8 mouse cellular contexts compared by ENCODE assay signal in the genomic region with DNA sequence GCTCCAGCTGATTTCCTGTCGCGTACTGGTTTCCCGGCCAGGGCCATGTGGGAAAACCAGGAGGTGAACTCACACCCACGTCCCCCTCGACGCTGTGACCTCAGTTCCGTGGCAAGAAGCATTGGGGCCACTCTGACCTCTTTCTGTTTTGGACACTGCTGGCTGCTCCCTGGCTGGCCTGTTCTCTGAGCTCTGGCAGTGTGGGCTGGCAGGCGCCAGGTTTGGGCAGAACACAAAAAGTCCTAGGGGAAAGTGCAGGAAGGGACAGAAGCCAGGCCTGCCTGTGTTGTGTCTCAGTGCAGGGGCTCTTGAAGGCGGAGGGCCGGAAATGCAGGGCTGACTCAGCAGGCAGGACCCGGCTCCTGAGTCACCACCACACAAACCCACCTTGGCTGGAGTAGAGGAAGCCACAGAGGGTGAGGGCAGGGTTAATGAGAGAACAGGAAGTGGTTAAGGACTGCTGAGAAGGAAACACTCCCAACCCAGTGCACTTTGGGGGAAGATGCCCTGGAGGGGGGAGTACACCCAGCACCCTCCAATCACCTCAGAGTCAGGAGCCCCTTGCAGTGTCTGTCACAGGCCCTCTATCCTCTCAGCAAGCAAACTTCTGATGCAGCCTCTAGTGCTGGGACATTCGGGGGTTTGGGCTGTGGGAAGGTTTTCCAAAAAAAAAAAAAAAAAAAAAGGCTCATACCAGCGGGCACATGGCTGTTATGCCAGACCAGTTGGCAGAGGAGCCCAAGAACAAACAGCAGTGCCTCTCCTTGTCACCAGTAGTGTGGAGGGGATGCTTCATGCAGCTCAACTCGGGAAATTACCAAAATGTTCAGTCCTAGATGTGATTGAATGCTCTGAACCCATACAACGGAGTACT. TPM values are rescaled to one million over a fixed set of nuclear protein-coding genes. Genes with fewer than 3 reads are reported as not detected.
DNase-seq lines count a peak whose midpoint lies in the region; ATAC-seq lines count a peak whose summit lies in the region.

No protein-coding gene starts in this region.

- DNase-seq in urinary bladder, adult 18-20 months (ENCODE audit: low spot score in 2 of 2): peak; percentile 12 to 35
- no peak for DNase-seq in urinary bladder, adult 2 months (ENCODE audit: low spot score)
- peak; percentile 32 for DNase-seq in kidney, adult 18-20 months
- DNase-seq in lung, postnatal 4 days: peak; percentile 32 to 61
- no peak for DNase-seq in layer of hippocampus, adult 11-12 months (ENCODE audit: low spot score)
- no peak for DNase-seq in gastrocnemius, postnatal 4 days (ENCODE audit: low spot score in 2 of 2)
- no peak for DNase-seq in spleen, postnatal 14 days (ENCODE audit: low spot score in 2 of 2)

- no peak overlapping the region for H3K9ac ChIP-seq in embryonic facial prominence, embryonic 15.5 days

- H3K36me3 ChIP-seq in embryonic facial prominence, embryonic 15.5 days: no peaks in the 10 kb centered on the region

- ATAC-seq in embryonic facial prominence, embryonic 15.5 days (ENCODE audit: insufficient number of reproducible peaks, low FRiP score, low TSS enrichment, low read depth): no peak

- H3K9me3 ChIP-seq in embryonic facial prominence, embryonic 15.5 days (replicated peaks): no peaks in the 10 kb centered on the region

- peaks cover 3% of the 10 kb centered on the region; the same call in 1 of the 2 replicates for H3K27me3 ChIP-seq in embryonic facial prominence, embryonic 15.5 days

- no peak overlapping the region for H3K4me3 ChIP-seq in embryonic facial prominence, embryonic 15.5 days (replicated peaks)

- 56% methylated on average over 15 of the region's 15 CpGs for WGBS in embryonic facial prominence, embryonic 15.5 days

- peak overlapping the region; percentile 28; the same call in 1 of the 2 replicates for H3K27ac ChIP-seq in embryonic facial prominence, embryonic 15.5 days (replicated peaks)

- no peak overlapping the region for H3K4me2 ChIP-seq in embryonic facial prominence, embryonic 15.5 days (replicated peaks)

- H3K4me1 ChIP-seq in embryonic facial prominence, embryonic 15.5 days: peaks cover 11% of the 10 kb centered on the region; the same call in 1 of the 2 replicates

RNA-seq across cellular contexts. Expression of a gene that starts 60.0 kb away (rescaled TPM):
- 3.4 and 5.0 TPM in 2 replicates for polyA plus RNA-seq in urinary bladder, adult 2 months (2012; rRNA removed)
- polyA plus RNA-seq in embryonic facial prominence, embryonic 15.5 days (2015; fragmentation: Nextera tagmentation; extraction: Ambion mirVana): 0.25 and 0.31 TPM in 2 replicates
- total RNA-seq in gastrocnemius, postnatal 4 days (2021): under 1 TPM; 0.13 to 0.39 TPM

Comparison
In these comparisons a context has a peak if more than half of its experiments do, and no peak if none do; other contexts are left out.
1. DNase-seq: peak in urinary bladder, adult 18-20 months (2 of 2), kidney, adult 18-20 months (single experiment) and lung, postnatal 4 days (2 of 2); none in urinary bladder, adult 2 months (single experiment), layer of hippocampus, adult 11-12 months (single experiment), gastrocnemius, postnatal 4 days (0 of 2) and spleen, postnatal 14 days (0 of 2).